In genomic region chr1:143702741-143703262, GRCm38 (mm10) we compare ENCODE assay signal across 8 mouse cellular contexts. TPM values are rescaled to one million over a fixed set of nuclear protein-coding genes. Genes with fewer than 3 reads are reported as not detected.
DNase-seq lines count a peak whose midpoint lies in the region; ATAC-seq and TF ChIP-seq lines count a peak whose summit lies in the region.

Gene Cdc73, minus strand, starts transcription at chr1:143702893.

- no peaks in the 10 kb centered on the region for H3K36me3 ChIP-seq in embryonic facial prominence, embryonic 12.5 days
- H3K36me3 ChIP-seq in kidney, adult 2 months (ENCODE audit: control insufficient read depth, insufficient read depth, low read length), result no peaks in the 10 kb centered on the region
- no peaks in the 10 kb centered on the region for H3K36me3 ChIP-seq in limb, embryonic 11.5 days (ENCODE audit: control insufficient read depth, insufficient read depth, low read length)
- peaks cover 5% of the 10 kb centered on the region; the same call in 1 of the 2 replicates for H3K36me3 ChIP-seq in midbrain, embryonic 13.5 days
- H3K36me3 ChIP-seq in small intestine, adult 2 months (ENCODE audit: control insufficient read depth, insufficient read depth, low read length), result peaks cover 3% of the 10 kb centered on the region

- H3K4me1 ChIP-seq in embryonic facial prominence, embryonic 12.5 days, result peaks cover 7% of the 10 kb centered on the region; the same call in 1 of the 2 replicates
- no peaks in the 10 kb centered on the region; the same call in 1 of the 2 replicates for H3K4me1 ChIP-seq in kidney, adult 2 months (ENCODE audit: control insufficient read depth, insufficient read depth, low read length)
- peaks cover 3% of the 10 kb centered on the region; the same call in 1 of the 2 replicates for H3K4me1 ChIP-seq in limb, embryonic 11.5 days (ENCODE audit: control insufficient read depth, insufficient read depth, low read length)
- H3K4me1 ChIP-seq in midbrain, embryonic 13.5 days (replicated peaks), result peaks cover 16% of the 10 kb centered on the region
- no peaks in the 10 kb centered on the region for H3K4me1 ChIP-seq in small intestine, adult 2 months (ENCODE audit: control insufficient read depth, insufficient read depth, insufficient read length, low read length)

- peak within 1 kb of the TSS; percentile 73 for H3K4me2 ChIP-seq in embryonic facial prominence, embryonic 12.5 days (replicated peaks)
- peak within 1 kb of the TSS; percentile 68 for H3K4me2 ChIP-seq in limb, embryonic 11.5 days (ENCODE audit: low read depth, severe bottlenecking)
- peak within 1 kb of the TSS; percentile 68 for H3K4me2 ChIP-seq in midbrain, embryonic 13.5 days (replicated peaks)

- peak; percentile 99 for ATAC-seq in embryonic facial prominence, embryonic 12.5 days (ENCODE audit: insufficient number of reproducible peaks, insufficient read depth, low FRiP score, low TSS enrichment)
- ATAC-seq in limb, embryonic 11.5 days (ENCODE audit: insufficient number of reproducible peaks, low FRiP score, low TSS enrichment, low read depth), result peak; percentile 99
- ATAC-seq in midbrain, embryonic 13.5 days, result peak; percentile 100

- peak; percentile 54 for TF ChIP-seq CTCF in kidney, adult 2 months (conservative IDR thresholded peaks at IDR 0.05; ENCODE audit: insufficient read depth, insufficient read length, low read depth, low read length)
- peak; percentile 79 for TF ChIP-seq CTCF in small intestine, adult 2 months (IDR thresholded peaks at IDR 0.05; ENCODE audit: extremely low read depth, insufficient read length, insufficient replicate concordance, low read depth, low read length)

- peak within 1 kb of the TSS; percentile 89 for H3K27ac ChIP-seq in embryonic facial prominence, embryonic 12.5 days
- peak within 1 kb of the TSS; percentile 89 for H3K27ac ChIP-seq in kidney, adult 2 months (ENCODE audit: insufficient read depth, low read depth, low read length)
- H3K27ac ChIP-seq in limb, embryonic 11.5 days (replicated peaks; ENCODE audit: low read depth, low read length), result peak within 1 kb of the TSS; percentile 88
- peak within 1 kb of the TSS; percentile 92 for H3K27ac ChIP-seq in midbrain, embryonic 13.5 days
- H3K27ac ChIP-seq in small intestine, adult 2 months (ENCODE audit: insufficient read depth, low read depth, low read length), result peak within 1 kb of the TSS; percentile 82

- H3K9ac ChIP-seq in embryonic facial prominence, embryonic 12.5 days, result peak within 1 kb of the TSS; percentile 91
- H3K9ac ChIP-seq in limb, embryonic 11.5 days (ENCODE audit: low read length), result peak within 1 kb of the TSS; percentile 95
- H3K9ac ChIP-seq in midbrain, embryonic 13.5 days (replicated peaks), result peak within 1 kb of the TSS; percentile 94

- H3K27me3 ChIP-seq in embryonic facial prominence, embryonic 12.5 days, result no peaks in the 10 kb centered on the region
- H3K27me3 ChIP-seq in kidney, adult 2 months (replicated peaks; ENCODE audit: control insufficient read depth, insufficient read depth, low read length), result no peaks in the 10 kb centered on the region
- H3K27me3 ChIP-seq in limb, embryonic 11.5 days (ENCODE audit: control insufficient read depth, insufficient read depth, low read length), result no peaks in the 10 kb centered on the region
- H3K27me3 ChIP-seq in midbrain, embryonic 13.5 days, result no peaks in the 10 kb centered on the region
- H3K27me3 ChIP-seq in small intestine, adult 2 months (ENCODE audit: control insufficient read depth, insufficient read depth, low read length), result no peaks in the 10 kb centered on the region

- H3K9me3 ChIP-seq in embryonic facial prominence, embryonic 12.5 days, result no peaks in the 10 kb centered on the region
- no peaks in the 10 kb centered on the region for H3K9me3 ChIP-seq in limb, embryonic 11.5 days (ENCODE audit: control insufficient read depth, low read length)
- H3K9me3 ChIP-seq in midbrain, embryonic 13.5 days, result no peaks in the 10 kb centered on the region

- WGBS in embryonic facial prominence, embryonic 12.5 days, result under 1% methylated on average over 71 of the region's 74 CpGs
- under 1% methylated on average over 74 of the region's 74 CpGs for WGBS in kidney, adult 2 months
- WGBS in limb, embryonic 11.5 days, result under 1% methylated on average over 48 of the region's 74 CpGs
- under 1% methylated on average over 64 of the region's 74 CpGs for WGBS in midbrain, embryonic 13.5 days
- under 1% methylated on average over 73 of the region's 74 CpGs for WGBS in small intestine, adult 2 months

- H3K4me3 ChIP-seq in embryonic facial prominence, embryonic 12.5 days, result peak within 1 kb of the TSS; percentile 77
- peak within 1 kb of the TSS; percentile 99 for H3K4me3 ChIP-seq in kidney, adult 2 months (ENCODE audit: insufficient read depth, low read depth, low read length)
- peak within 1 kb of the TSS; percentile 57 for H3K4me3 ChIP-seq in limb, embryonic 11.5 days (ENCODE audit: low read depth, low read length)
- peak within 1 kb of the TSS; percentile 88 for H3K4me3 ChIP-seq in midbrain, embryonic 13.5 days (replicated peaks)
- peak within 1 kb of the TSS; percentile 80 for H3K4me3 ChIP-seq in small intestine, adult 2 months (ENCODE audit: low read depth, low read length)

- TF ChIP-seq POLR2A in kidney, adult 2 months (IDR thresholded peaks at IDR 0.05; ENCODE audit: low read depth, low read length), result no peak
- no peak; the same call in 1 of the 2 replicates for TF ChIP-seq POLR2A in small intestine, adult 2 months (IDR thresholded peaks at IDR 0.05; ENCODE audit: low read depth, low read length)

- peak; percentile 73 for DNase-seq in 3T3-L1 (ENCODE audit: low read depth, low spot score)
- peak; percentile 94 to 95 for DNase-seq in adrenal gland, postnatal 36 days
- DNase-seq in heart, adult 18-20 months, result peak; percentile 92 to 94
- DNase-seq in kidney, adult 2 months, result peak; percentile 95
- peak; percentile 91 for DNase-seq in limb, embryonic 11.5 days (ENCODE audit: low spot score)

RNA-seq across cellular contexts. Expression of gene Cdc73, which starts in this region (rescaled TPM):
- 100 to 1,000 TPM in 1 of 2 experiments, 10 to 100 TPM in 1; 96.6 to 115 TPM for total RNA-seq in adrenal gland, postnatal 36 days (2021)
- 37.3 and 38.1 TPM in 2 replicates for polyA plus RNA-seq in embryonic facial prominence, embryonic 12.5 days (2016; fragmentation: Nextera tagmentation; extraction: Ambion mirVana)
- 10 to 100 TPM; 54.2 to 54.9 TPM for total RNA-seq in heart, adult 18-20 months (2021)
- polyA plus RNA-seq in kidney, adult 2 months (2012; rRNA removed), result 2.1 and 4.3 TPM in 2 replicates
- 22.0 and 22.3 TPM in 2 replicates for polyA plus RNA-seq in limb, embryonic 11.5 days (2014; fragmentation: Nextera tagmentation; extraction: Ambion mirVana)
- 21.0 and 26.8 TPM in 2 replicates for polyA plus RNA-seq in midbrain, embryonic 13.5 days (2015; fragmentation: Nextera tagmentation; extraction: Ambion mirVana)
- polyA plus RNA-seq in small intestine, adult 2 months (2012; rRNA removed), result 0.18 and 0.44 TPM in 2 replicates

Comparison
In these comparisons a context has a peak if more than half of its experiments do, and no peak if none do; other contexts are left out.
1. Peak in every context shown above with its lines: DNase-seq, ATAC-seq, H3K4me3 ChIP-seq and H3K27ac ChIP-seq.